Mouse (Mus musculus) T-cell, adult 66 days (primary cell): ENCODE data around the gene Spn. TPM values are rescaled to one million over a fixed set of nuclear protein-coding genes. Genes with fewer than 3 reads are reported as not detected.

Source experiments
- total RNA-seq, 2 experiments: library from RNA; stranded (reverse); gene quantifications; 3 replicates in 1 of 2; 4 replicates in 1 of 2; pipeline ENCODE4 v1.2.4; 2023

Spn gene
- 100 to 1,000 TPM; 266 to 304 TPM for total RNA-seq

DNA sequence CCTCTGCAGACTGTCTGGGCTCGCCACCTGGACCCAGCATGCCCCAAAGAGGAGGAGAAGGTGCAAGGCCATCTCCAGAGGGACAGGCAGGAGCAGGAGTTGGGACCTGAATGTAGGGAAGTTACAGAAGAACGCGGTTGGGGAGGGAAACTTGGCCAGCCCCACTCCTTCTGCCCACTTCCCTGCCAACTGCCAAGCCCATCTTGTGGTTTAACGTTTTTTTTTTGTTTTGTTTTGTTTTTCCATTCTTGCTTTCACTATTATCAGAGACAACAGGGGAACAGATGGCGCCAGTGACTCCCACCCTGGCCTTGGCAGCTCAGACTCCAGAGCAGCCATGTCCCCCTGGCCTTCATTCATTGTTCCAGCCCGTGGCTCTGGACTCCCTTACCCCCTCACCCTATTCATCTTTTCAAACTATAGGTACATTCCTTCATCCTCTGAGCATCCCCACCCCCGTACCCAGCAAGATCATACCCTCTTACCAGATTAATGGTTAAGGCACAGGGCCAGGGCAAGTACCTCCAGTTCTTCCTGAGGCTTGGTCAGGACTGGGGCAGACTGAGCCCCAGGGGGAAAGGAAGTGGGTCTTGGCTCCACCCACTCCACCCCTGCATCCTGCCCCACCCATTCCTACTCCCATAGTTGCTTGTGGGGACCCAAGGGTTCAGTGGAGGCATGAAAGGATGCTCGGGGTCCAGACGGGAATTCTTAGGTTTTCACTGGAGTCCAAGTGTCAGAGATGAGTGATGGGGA, at the start of gene Spn:
TSS of gene Spn (minus strand) at position 562 of the 756 bp plus-strand sequence.

GRCm38 (mm10) chr7:127121911-127122270, 15.7 kb downstream of the Spn start, which contains the start of gene Qprt:
Qprt (minus strand) TSS chr7:127122226.

GRCm38 (mm10) chr7:127091114-127091896, 46.3 kb downstream of the Spn start, which contains the start of gene AI467606:
AI467606 (plus strand) TSS chr7:127091359.

DNA sequence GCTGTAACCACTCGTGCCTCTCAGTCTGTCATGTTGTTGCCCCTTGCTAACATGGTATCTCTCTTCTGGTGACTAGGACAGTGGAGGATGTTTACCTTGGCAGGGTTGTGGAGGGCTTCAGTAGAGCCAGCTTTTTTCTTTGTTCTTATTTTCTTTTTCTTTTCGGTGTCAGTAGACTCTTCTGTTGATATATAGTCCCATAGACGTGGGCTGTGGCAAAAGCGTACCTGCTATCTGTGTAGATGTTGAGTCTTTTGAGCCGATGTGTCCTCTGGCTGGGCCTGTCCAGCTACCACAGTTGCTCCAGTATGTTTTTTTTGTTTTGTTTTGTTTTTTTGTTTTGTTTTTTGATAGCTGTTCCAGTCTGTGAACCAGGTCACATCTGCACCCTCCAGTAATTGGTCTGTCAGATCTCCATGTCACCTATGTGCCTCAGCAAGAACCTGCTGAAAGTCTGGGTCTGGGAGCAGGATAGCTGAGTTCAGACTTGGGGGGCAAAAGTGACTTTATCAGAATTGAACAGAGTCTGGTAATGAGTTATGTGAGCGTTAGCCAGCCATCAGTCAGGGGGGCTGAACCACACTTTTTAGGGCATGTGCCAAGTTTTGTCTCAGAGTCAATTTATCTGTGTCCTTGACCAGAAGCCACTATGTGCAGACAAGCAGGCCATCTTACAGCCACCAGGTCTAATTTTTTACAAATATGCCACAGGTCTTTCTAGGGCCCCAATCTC, 50.2 kb downstream of the Spn start, which contains the start of gene Zg16:
TSS of gene Zg16 (minus strand) at position 51 of the 733 bp plus-strand sequence.

Other genes starting within 250 kb of the Spn start
- 10 to 100 TPM; 27.4 to 28.3 TPM for gene Tmem219, start 214.9 kb downstream of the Spn start, total RNA-seq
- 10 to 100 TPM; 33.0 to 38.9 TPM for gene Kctd13, start 208.9 kb downstream of the Spn start, total RNA-seq
- not detected for gene Asphd1, start 188.2 kb downstream of the Spn start, total RNA-seq
- 10 to 100 TPM in 1 of 2 experiments, 1 to 10 TPM in 1; 9.7 to 10.1 TPM for gene Sez6l2, start 187.3 kb downstream of the Spn start, total RNA-seq
- gene Cdipt, start 161.9 kb downstream of the Spn start, total RNA-seq, result 100 to 1,000 TPM; 159 to 167 TPM
- not detected for gene Cdiptos, start 161.7 kb downstream of the Spn start, total RNA-seq
- 10 to 100 TPM; 30.2 to 36.9 TPM for gene Mvp, start 123.2 kb downstream of the Spn start, total RNA-seq
- 1 to 10 TPM; 3.6 to 4.6 TPM for gene Pagr1b, start 121.3 kb downstream of the Spn start, total RNA-seq
- gene Pagr1a, start 120.5 kb downstream of the Spn start, total RNA-seq, result 10 to 100 TPM; 24.7 to 40.0 TPM
- gene Gm42742, start 116.7 kb downstream of the Spn start, total RNA-seq, result 10 to 100 TPM; 20.9 to 36.5 TPM
- 1 to 10 TPM; 5.0 to 7.0 TPM for gene Prrt2, start 116.6 kb downstream of the Spn start, total RNA-seq
- 100 to 1,000 TPM; 237 to 238 TPM for gene Maz, start 110.8 kb downstream of the Spn start, total RNA-seq
- 1 to 10 TPM; 3.6 to 4.8 TPM for gene Kif22, start 95.4 kb downstream of the Spn start, total RNA-seq
- under 1 TPM in 1 of 2 experiments, not detected in 1; 0.82 TPM for gene Zg16, start 50.5 kb downstream of the Spn start, total RNA-seq
- 10 to 100 TPM; 75.6 to 83.3 TPM for gene AI467606, start 46.5 kb downstream of the Spn start, total RNA-seq
- gene Qprt, start 15.6 kb downstream of the Spn start, total RNA-seq, result 10 to 100 TPM; 39.1 to 46.5 TPM
- 10 to 100 TPM; 70.4 to 77.9 TPM for gene Cd2bp2, start 58.2 kb upstream of the Spn start, total RNA-seq
- 10 to 100 TPM; 58.5 to 73.0 TPM for gene Tbc1d10b, start 70.6 kb upstream of the Spn start, total RNA-seq
- gene Mylpf, start 71.1 kb upstream of the Spn start, total RNA-seq, result 10 to 100 TPM; 16.3 to 22.4 TPM
- gene Zfp553, start 95.2 kb upstream of the Spn start, total RNA-seq, result 10 to 100 TPM; 15.5 to 18.3 TPM
- gene Sept1, start 95.3 kb upstream of the Spn start, total RNA-seq, result 100 to 1,000 TPM; 694 to 706 TPM
- 10 to 100 TPM in 1 of 2 experiments, 1 to 10 TPM in 1; 8.1 to 10.4 TPM for gene Zfp771, start 106.5 kb upstream of the Spn start, total RNA-seq
- gene Dctpp1, start 122.9 kb upstream of the Spn start, total RNA-seq, result 10 to 100 TPM; 13.0 to 21.1 TPM
- gene Sephs2, start 136.2 kb upstream of the Spn start, total RNA-seq, result 10 to 100 TPM; 31.2 to 35.2 TPM
- 100 to 1,000 TPM; 259 to 272 TPM for gene Itgal, start 158.4 kb upstream of the Spn start, total RNA-seq
- gene Zfp768, start 207.8 kb upstream of the Spn start, total RNA-seq, result under 1 TPM; 0.47 to 0.50 TPM
- gene Zfp747, start 238.2 kb upstream of the Spn start, total RNA-seq, result 10 to 100 TPM; 21.0 to 21.1 TPM
- gene 9130019O22Rik, start 249.3 kb upstream of the Spn start, total RNA-seq, result 1 to 10 TPM; 4.8 to 5.4 TPM